9 mouse cellular contexts compared by ENCODE assay signal in the genomic region with DNA sequence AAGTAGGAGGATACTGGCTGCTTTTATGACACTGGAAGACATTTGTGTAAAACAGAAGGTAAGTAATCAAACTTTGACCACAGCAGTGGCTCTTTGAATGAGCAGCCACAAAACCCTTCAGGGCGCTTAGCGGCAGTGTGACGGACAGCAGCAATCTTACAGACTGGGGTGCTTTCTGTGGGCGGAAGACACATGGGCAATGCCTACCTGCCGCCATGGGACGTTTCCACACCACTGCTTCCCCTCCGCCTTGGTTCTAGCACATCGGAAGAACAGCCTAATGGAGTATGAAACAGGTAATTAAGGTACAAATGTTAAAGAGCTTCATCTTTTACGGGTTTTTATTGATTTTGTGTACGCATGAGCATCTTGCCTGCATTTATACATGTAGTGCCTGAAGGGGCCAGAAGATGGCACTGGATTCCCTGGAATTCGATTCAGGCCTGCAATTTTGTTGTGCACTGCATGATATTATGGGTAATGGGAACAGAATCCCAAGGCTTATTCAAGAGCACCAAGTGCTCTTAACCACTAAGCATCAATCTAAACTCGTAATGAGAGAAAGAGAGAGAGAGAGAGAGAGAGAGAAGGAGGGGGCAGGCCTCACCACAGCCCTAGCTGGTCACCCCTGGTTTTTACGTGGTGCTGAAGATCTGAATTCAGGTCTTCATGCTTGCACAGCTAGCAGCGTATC. TPM values are rescaled to one million over a fixed set of nuclear protein-coding genes. Genes with fewer than 3 reads are reported as not detected.
DNase-seq lines count a peak whose midpoint lies in the region; ATAC-seq lines count a peak whose summit lies in the region.
"Had no signal": no experiment of that assay in that cellular context is flagged by ENCODE, and none has a peak within 500 bp of the region (broad histone marks: within the 10 kb centered on the region; RNA-seq: fewer than 3 reads in every experiment).

No protein-coding gene starts in this region.

- no peaks in the 10 kb centered on the region for H3K27me3 ChIP-seq in kidney, embryonic 14.5 days (ENCODE audit: control insufficient read depth, insufficient read depth, low read length)
- H3K27me3 ChIP-seq in hindbrain, embryonic 14.5 days (ENCODE audit: control insufficient read depth, insufficient read depth, low read length) = no peaks in the 10 kb centered on the region
- H3K27me3 ChIP-seq in limb, embryonic 10.5 days (ENCODE audit: low read depth, poor library complexity, severe bottlenecking) = no peaks in the 10 kb centered on the region

- no peaks in the 10 kb centered on the region for H3K9me3 ChIP-seq in kidney, embryonic 14.5 days (ENCODE audit: control insufficient read depth, low read length)
- H3K9me3 ChIP-seq in hindbrain, embryonic 14.5 days (ENCODE audit: control insufficient read depth, low read length) = no peaks in the 10 kb centered on the region
- no peaks in the 10 kb centered on the region for H3K9me3 ChIP-seq in limb, embryonic 10.5 days (replicated peaks)

- H3K4me1 ChIP-seq in kidney, embryonic 14.5 days (ENCODE audit: control insufficient read depth, insufficient read depth, low read length) = 0 out of 2 replicates have a peak, but pooled peaks cover 3% of the 10 kb centered on the region
- no peaks in the 10 kb centered on the region for H3K4me1 ChIP-seq in hindbrain, embryonic 14.5 days (replicated peaks; ENCODE audit: control insufficient read depth, insufficient read depth, low read length)
- peaks cover 4% of the 10 kb centered on the region; the same call in 1 of the 2 replicates for H3K4me1 ChIP-seq in limb, embryonic 10.5 days

- WGBS in kidney, embryonic 14.5 days = 76% methylated on average over 14 of the region's 14 CpGs
- WGBS in hindbrain, embryonic 14.5 days = 73% methylated on average over 14 of the region's 14 CpGs
- WGBS in limb, embryonic 10.5 days = 87% methylated on average over 14 of the region's 14 CpGs

- no peak overlapping the region for H3K9ac ChIP-seq in kidney, embryonic 14.5 days (ENCODE audit: low read depth, low read length)
- H3K9ac ChIP-seq in hindbrain, embryonic 14.5 days = no peak overlapping the region

- DNase-seq in kidney, adult 9 months = peak; percentile 30
- DNase-seq in MN1 (ENCODE audit: low spot score) = peak; percentile 58
- DNase-seq in cerebellum, postnatal 4 days (ENCODE audit: low spot score in 2 of 2) = peak; percentile 37 to 64
- peak; percentile 80 for DNase-seq in hindbrain, embryonic 14.5 days (ENCODE audit: low spot score)
- peak; percentile 46 for DNase-seq in limb, embryonic 10.5 days (ENCODE audit: low spot score)
- DNase-seq in right cerebral cortex, adult 18-20 months = peak; percentile 50
- no peak for DNase-seq in spleen, postnatal 4 days (ENCODE audit: low spot score in 2 of 2)

- no peak overlapping the region for H3K27ac ChIP-seq in kidney, embryonic 14.5 days (ENCODE audit: low read depth, low read length)
- H3K27ac ChIP-seq in hindbrain, embryonic 14.5 days = no peak overlapping the region
- H3K27ac ChIP-seq in limb, embryonic 10.5 days = no peak overlapping the region
- H3K27ac ChIP-seq: macrophage had no signal

- peaks cover 48% of the 10 kb centered on the region for H3K36me3 ChIP-seq in kidney, embryonic 14.5 days (ENCODE audit: control insufficient read depth, insufficient read depth, low read length)
- H3K36me3 ChIP-seq in hindbrain, embryonic 14.5 days (replicated peaks; ENCODE audit: control insufficient read depth, insufficient read depth) = peaks cover 18% of the 10 kb centered on the region; the same call in 1 of the 2 replicates
- H3K36me3 ChIP-seq in limb, embryonic 10.5 days = peaks cover 84% of the 10 kb centered on the region

- no peak overlapping the region for H3K4me3 ChIP-seq in kidney, embryonic 14.5 days (ENCODE audit: low read length)
- H3K4me3 ChIP-seq in hindbrain, embryonic 14.5 days (replicated peaks; ENCODE audit: low read length) = no peak overlapping the region
- no peak overlapping the region for H3K4me3 ChIP-seq in limb, embryonic 10.5 days

- no peak for ATAC-seq in kidney, embryonic 14.5 days (ENCODE audit: low FRiP score, low TSS enrichment)
- peak; percentile 68 for ATAC-seq in hindbrain, embryonic 14.5 days (ENCODE audit: low FRiP score)

- H3K4me2 ChIP-seq in kidney, embryonic 14.5 days (replicated peaks; ENCODE audit: low read depth, low read length) = no peak overlapping the region
- H3K4me2 ChIP-seq in hindbrain, embryonic 14.5 days (replicated peaks) = no peak overlapping the region

RNA-seq across cellular contexts. Expression of gene Ttf2, which starts 5.5 kb away (rescaled TPM):
- polyA plus RNA-seq in kidney, embryonic 14.5 days (2014; fragmentation: Nextera tagmentation; extraction: Ambion mirVana) = 14.5 and 24.2 TPM in 2 replicates
- polyA plus RNA-seq in hindbrain, embryonic 14.5 days (2014; fragmentation: Nextera tagmentation; extraction: Ambion mirVana) = 4.8 and 5.5 TPM in 2 replicates
- 30.1 and 32.7 TPM in 2 replicates for polyA plus RNA-seq in limb, embryonic 10.5 days (2016; fragmentation: Nextera tagmentation; extraction: Ambion mirVana)

RNA-seq across cellular contexts. Expression of gene Trim45, which starts 42.0 kb away (rescaled TPM):
- polyA plus RNA-seq in kidney, embryonic 14.5 days (2014; fragmentation: Nextera tagmentation; extraction: Ambion mirVana) = 3.2 and 5.5 TPM in 2 replicates
- 6.2 and 7.0 TPM in 2 replicates for polyA plus RNA-seq in hindbrain, embryonic 14.5 days (2014; fragmentation: Nextera tagmentation; extraction: Ambion mirVana)
- 5.6 and 6.7 TPM in 2 replicates for polyA plus RNA-seq in limb, embryonic 10.5 days (2016; fragmentation: Nextera tagmentation; extraction: Ambion mirVana)

Comparison
In these comparisons a context has a peak if more than half of its experiments do, and no peak if none do; other contexts are left out.
1. DNase-seq: peak in kidney, adult 9 months (single experiment), MN1 (single experiment), cerebellum, postnatal 4 days (2 of 2), hindbrain, embryonic 14.5 days (single experiment), limb, embryonic 10.5 days (single experiment) and right cerebral cortex, adult 18-20 months (single experiment); none in spleen, postnatal 4 days (0 of 2).